Mouse (Mus musculus) cerebellum, adult 2 months (tissue): ENCODE measurements around the gene Gdf7. TPM values are rescaled to one million over a fixed set of nuclear protein-coding genes. Genes with fewer than 3 reads are reported as not detected.

Experiments used
- DNase-seq, 2 experiments: peaks; one replicate each; pipeline ENCODE4 v3.0.0; 2021
- H3K27ac ChIP-seq: fragments of 200-500 bp; 2 replicates; pipeline ENCODE4 v1.5.1; 2012; ENCODE audit warnings: low read length, control low read depth, inconsistent platforms; ENCODE audit not compliant: insufficient read depth
- H3K27me3 ChIP-seq: fragments of 200-500 bp; 2 replicates; pipeline ENCODE4 v1.6.1; 2012; ENCODE audit warnings: inconsistent platforms, mild to moderate bottlenecking, low read length, moderate library complexity; ENCODE audit not compliant: control insufficient read depth, insufficient read depth
- H3K4me1 ChIP-seq: fragments of 200-500 bp; 2 replicates; pipeline ENCODE4 v1.6.1; 2011; ENCODE audit warnings: low read length; ENCODE audit not compliant: control insufficient read depth, insufficient read depth
- H3K4me3 ChIP-seq: fragments of 200-500 bp; replicated peaks from 2 replicates; pipeline ENCODE3; 2011; ENCODE audit warnings: mild to moderate bottlenecking, low read depth, low read length, control low read depth; ENCODE audit not compliant: insufficient read depth
- CTCF ChIP-seq: fragments of 200-500 bp; IDR thresholded peaks from 2 replicates; pipeline ENCODE4 v1.5.1; 2011; ENCODE audit warnings: low read depth, mild to moderate bottlenecking, control low read depth, low read length, moderate library complexity, borderline replicate concordance; ENCODE audit not compliant: insufficient read depth
- POLR2A ChIP-seq: fragments of 200-500 bp; IDR thresholded peaks from 2 replicates; pipeline ENCODE4 v1.6.1; 2011; ENCODE audit warnings: low read length, control low read depth, borderline replicate concordance; ENCODE audit not compliant: insufficient read depth
- WGBS: fragments of 180-500 bp; shearing (Covaris S2); methylation state at CpG from one replicate; pipeline ENCODE4 v1.1.7; 2018; 5-methylcytosine and 5-hydroxymethylcytosine counted together
- polyA plus RNA-seq: library from polyadenylated mRNA; depleted of rRNA; stranded (reverse); fragments of >200 nt; gene quantifications from 2 replicates; pipeline ENCODE4 v1.2.3, GENCODE M21; 2012; rRNA removed

Gdf7 gene
- polyA plus RNA-seq, 1 experiment, result 0.07 TPM

- Histone ChIP-seq H3K4me3 (no peak overlapping the region), H3K27ac (no peak overlapping the region), H3K27me3 (no peaks in the 10 kb centered on the region), H3K4me1 (no peaks in the 10 kb centered on the region; the same call in 1 of the 2 replicates)
- DNase-seq, result no peak
- 94% methylated on average over 7 of the region's 7 CpGs for WGBS
- TF ChIP-seq POLR2A (no peak), CTCF (no peak)
These were observed 35.4 kb downstream of the Gdf7 start for GRCm38 (mm10) chr12:8266311-8266710.

- 94% methylated on average over 2 of the region's 2 CpGs for WGBS
- H3K27me3 ChIP-seq, result no peaks in the 10 kb centered on the region
- H3K27ac ChIP-seq, result no peak overlapping the region
- TF ChIP-seq POLR2A (no peak), CTCF (no peak)
- no peak for DNase-seq
- no peaks in the 10 kb centered on the region for H3K4me1 ChIP-seq
- no peak overlapping the region for H3K4me3 ChIP-seq
These were observed 41.5 kb downstream of the Gdf7 start for GRCm38 (mm10) chr12:8260297-8260696.

Other genes starting within 250 kb of the Gdf7 start
- 50.6 and 53.9 TPM in 2 replicates for gene Ldah, start 93.8 kb downstream of the Gdf7 start, polyA plus RNA-seq
- 14.7 and 15.8 TPM in 2 replicates for gene Hs1bp3, start 11.5 kb upstream of the Gdf7 start, polyA plus RNA-seq
- 295 and 299 TPM in 2 replicates for gene Rhob, start 198.1 kb upstream of the Gdf7 start, polyA plus RNA-seq